Mouse (Mus musculus): Measurements from ENCODE around the gene Nanos3.

Gene Nanos3

DNA sequence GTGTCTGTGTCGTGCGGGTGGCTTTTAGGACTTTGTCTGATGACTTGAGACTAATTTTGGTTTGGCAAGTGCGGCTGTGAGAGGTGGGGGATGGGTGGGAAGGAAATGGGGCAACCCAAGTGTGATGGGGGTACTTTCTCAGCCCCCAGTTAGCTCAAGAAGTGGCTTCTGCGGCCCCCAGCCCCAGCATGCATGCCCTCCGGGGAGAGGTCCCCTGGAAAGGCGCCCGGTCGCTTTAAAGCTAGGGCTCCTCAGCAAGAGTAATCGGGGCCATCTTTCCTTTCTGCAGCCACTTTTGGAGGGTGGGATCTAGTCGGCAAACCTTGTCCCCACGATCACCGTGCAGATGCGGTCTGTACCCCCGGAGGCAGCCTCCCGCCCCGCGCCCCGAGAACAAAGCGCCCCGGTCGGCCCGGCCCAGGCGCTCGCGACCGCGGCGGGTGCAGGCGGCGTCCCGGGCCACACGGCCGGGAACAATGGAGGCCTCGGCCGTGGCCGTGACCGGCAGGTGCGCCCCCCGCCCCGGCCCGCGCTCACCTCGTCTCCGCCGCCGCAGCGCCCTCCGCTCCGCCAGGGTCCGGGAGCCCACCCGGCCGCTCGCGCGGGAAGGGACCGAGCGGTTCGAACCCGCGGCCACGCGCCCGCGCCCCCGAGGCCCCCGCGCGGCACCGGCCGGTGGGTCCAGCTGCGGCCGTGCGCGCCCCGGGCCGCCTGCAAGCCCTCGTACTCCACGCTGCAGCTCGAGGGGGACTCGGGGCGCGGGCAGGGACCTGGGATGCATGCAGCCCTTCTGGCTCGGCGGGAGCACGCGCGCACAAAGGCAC is 1.5 kb downstream of the Nanos3 start:
- peak; percentile 14 for DNase-seq (ENCODE audit: low spot score)

DNA sequence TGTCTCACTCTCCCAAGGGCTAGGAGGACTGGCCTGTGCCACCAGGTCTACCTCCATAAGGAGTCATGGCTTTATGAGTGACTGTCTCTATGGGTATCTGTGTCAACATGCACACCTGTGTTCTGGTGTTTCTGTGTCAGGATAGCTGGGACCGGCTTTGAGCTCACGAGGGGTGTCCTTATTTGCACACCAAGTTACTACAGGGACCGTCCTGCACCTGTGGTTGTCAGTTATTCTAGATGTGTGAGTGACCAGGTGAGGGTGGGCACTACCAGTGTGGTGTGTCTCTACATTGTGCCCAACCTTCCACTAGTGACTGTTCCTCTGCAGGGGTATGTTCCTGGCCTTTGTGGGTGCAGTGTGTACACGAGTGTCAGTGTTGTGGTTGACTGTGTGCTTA is 2.2 kb downstream of the Nanos3 start:
- DNase-seq (ENCODE audit: low spot score) = no peak

DNA sequence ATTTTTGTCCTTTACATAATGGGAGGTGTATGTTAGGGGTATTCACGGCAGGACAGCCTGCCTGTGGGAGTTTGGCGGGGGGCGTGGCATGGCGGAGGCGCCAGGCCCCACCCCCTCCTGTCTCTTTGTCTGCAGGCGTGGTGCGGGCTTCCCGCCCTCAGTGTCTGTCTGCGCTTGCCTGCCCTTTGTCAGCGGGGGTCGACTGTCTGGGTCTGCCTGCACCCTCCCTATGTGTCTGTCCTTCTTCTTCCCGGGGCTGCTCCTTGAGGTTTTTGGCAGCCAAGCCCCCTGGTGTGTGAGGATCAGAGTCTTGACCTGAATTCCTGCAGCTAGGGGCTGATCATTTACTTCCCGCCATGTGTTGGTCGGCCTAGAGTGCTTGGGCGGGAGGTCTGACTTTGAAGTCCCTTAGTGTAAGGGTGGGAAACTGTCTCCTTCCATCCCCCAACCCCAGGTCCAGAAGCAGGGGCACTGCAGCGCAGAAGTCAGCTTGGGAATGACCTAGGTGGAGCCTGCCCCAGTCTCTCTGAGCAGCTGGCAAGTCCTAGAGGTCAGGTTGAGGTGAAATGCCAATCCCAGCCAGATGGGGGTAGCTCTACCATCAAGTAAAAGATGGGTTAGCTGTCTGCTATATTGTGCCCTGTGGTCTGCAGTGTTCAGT is 4.4 kb downstream of the Nanos3 start:
- DNase-seq (ENCODE audit: low spot score) = peak; percentile 12

DNA sequence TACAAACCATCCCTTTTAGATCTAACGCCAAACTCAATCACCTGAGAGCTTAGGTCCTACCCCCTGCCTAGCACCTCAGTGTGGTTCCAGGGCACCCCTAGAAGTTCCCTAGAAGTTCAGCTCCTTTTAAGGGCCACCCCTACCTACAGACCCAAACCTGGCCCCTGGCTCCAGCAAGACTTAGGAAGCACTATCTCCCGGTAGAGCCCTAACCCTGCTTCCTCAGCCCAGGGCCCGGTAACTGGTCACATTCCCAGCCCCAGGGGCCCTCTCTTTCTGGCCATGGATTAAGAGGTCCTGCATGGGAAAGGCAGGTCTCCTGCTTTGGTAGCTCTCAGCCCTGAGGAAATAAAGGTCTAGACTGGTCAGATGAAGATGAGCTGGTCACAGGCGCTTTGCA is 5.1 kb downstream of the Nanos3 start:
- no peak for DNase-seq (ENCODE audit: low spot score)

DNA sequence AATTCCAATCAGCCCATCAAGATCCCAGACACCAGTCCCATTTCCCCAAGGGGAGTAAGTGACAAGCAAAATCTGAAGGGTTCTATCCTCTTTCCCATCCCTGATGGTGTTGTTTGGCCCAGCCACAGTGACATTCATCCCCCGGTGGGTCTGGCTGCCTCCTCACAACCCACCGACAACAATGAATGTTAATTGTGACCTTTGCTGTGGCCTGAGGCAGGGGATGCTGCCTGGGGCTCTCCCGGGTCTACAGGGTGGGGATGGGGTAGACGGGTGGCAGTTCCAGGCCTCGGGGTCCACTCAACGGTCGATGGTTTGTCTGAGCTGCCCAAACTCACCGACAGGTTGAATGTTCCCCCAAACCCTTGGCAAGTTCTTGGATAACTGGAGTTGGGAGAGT is 6.4 kb downstream of the Nanos3 start:
- no peak for DNase-seq (ENCODE audit: low spot score)

DNA sequence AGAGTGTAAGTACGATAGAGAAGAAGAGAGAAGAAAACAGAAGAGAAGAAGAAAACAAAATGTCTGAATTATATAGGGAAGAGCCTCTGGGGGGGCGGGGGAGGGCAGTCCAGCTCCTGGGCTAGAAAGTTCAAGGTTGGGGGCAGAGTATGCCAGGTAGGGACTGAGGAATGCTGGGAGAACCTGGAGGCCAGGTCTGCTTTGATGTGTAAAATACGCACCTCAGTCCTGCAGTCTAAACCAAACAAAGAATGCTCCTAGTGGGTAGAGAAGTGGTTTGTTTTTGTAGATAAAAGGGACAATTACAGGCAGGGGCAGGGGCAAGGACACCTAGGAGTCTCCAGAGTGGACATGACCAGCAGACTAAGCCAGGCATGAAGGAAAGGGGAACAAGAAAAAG is 7.6 kb downstream of the Nanos3 start:
- DNase-seq (ENCODE audit: low spot score) = no peak

DNA sequence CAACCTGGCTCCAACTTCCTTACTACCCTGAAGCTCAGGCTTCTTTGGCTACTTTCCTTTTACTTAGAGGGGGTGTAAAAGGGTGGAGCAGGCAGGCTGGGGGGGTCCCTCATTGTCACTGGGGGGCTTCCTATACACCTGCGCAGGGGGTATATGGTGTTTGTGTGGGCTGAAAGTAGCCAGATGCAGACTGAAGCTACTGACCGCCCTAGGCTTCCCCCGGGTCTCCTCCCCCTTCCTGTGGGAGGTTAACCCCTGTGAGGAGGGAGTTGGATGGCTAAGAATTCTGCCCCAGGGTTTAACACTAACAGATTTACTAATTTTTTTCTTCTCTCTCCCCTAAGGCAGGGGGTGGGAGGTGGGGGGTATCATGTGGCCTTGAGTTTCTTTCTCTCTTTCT is 8.5 kb downstream of the Nanos3 start:
- no peak for DNase-seq (ENCODE audit: low spot score)

DNA sequence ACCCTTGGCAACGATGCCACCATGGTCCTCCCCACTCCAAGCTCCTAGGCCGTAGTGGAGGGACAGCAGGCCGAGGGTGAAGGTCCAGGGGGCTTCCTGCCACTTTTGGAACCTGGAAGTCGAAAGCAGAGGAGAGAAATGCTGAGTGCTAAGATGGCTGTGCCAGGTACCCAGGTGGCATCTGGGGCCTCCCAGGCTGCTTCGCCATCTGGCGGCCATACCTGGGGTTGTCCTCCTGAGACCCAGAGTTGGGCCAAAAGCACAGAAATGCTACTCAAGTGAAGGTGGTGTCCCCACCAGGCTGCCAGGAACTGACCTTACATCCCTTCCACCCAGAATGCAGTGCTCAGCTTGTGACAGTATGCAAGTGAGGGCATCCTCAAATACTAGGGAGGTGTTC is 11.2 kb downstream of the Nanos3 start:
- DNase-seq (ENCODE audit: low spot score) = no peak

DNA sequence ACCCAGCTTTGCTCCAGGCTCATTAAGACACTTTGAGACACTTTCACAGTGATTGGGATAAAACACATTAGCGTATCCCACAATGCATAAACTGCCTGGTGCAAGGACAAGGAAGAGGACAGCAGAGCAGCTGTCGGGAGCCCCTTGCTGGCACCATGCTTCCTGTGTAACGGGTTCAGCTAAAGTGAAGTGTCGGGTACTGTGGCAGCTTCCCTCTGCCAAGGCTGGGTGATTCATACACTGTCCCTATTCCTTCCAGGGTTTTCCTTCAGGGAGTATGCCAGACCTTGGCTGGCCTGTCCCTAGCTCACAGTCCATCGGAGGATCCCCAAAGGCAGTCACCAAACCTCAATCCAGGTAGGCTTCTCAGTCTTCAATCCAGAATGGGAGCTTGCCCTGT is 14.9 kb downstream of the Nanos3 start:
- no peak for DNase-seq (ENCODE audit: low spot score)

DNA sequence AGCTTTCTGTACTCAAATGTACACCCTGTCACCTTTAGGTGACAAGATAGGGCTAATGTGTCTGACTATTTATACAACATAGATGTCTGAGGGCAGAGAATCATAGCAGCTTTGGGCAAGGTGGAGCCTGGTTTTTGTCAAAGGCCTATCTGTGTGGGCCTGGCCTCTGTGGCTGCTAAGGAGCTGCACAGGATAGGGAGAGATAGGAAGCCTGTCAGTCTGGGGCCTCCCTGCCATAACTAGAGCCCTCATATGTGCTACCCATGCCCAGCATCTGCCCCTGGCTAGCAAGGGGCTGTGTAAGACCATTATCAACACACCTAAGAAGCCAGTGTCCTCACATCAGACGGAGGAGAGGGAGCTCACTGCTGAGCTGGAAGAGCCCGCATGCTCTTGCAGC is 17.3 kb downstream of the Nanos3 start:
- DNase-seq (ENCODE audit: low spot score) = no peak

DNA sequence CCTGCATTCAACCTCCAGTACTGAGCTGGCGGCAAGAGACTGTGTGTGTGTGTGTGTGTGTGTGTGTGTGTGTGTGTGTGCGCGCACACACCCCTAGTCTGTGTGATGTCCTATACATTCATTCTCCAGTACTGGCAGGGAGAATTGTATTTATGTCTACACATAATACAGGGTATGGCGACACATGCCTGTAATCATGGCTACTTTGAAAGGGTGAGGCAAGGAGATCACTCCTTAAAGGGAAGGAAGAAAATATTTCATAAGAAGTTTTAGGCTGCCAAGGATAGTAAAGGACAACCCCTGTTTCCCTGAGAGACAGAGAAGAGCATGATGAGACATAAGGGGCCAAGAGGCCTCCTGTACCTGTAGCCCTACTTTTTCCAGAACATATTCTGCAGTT is 27.4 kb downstream of the Nanos3 start:
- DNase-seq (ENCODE audit: low spot score) = no peak

DNA sequence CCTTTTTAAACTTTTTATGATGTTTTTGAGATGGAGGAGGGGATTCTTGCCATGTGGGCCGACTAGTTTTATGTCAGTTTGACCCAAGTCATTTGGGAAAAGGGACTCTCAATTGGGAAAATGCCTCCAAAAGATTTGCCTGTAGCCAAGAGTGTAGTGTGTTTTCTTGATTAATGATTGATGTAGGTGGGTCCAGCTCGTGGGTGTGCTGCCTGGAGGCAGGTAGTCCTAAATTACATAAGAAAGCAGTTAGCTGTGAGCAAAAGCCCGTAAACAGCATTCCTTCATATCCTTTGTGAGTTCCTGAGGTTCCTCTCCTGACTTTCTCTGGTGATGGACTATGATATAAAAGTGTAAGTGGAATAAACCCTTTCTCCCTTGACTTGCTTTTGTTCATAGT is 35.8 kb downstream of the Nanos3 start:
- no peak for DNase-seq (ENCODE audit: low spot score)

DNA sequence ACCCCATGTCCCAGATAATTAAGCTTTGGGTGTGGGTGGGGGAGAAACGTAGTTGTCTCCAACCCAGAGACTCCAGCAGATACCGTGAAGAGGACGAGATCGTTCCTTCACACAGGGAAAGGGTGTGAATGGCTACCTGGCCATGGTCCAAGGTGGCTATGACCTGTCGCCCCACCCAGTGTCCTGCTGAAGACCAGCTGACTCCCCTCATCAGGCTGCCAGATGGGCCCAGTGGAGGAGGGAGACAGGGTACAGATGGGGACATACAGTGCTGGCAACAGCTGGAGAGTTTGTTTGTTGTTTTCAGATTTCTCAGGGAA is 36.5 kb downstream of the Nanos3 start:
- no peak for DNase-seq (ENCODE audit: low spot score)

DNA sequence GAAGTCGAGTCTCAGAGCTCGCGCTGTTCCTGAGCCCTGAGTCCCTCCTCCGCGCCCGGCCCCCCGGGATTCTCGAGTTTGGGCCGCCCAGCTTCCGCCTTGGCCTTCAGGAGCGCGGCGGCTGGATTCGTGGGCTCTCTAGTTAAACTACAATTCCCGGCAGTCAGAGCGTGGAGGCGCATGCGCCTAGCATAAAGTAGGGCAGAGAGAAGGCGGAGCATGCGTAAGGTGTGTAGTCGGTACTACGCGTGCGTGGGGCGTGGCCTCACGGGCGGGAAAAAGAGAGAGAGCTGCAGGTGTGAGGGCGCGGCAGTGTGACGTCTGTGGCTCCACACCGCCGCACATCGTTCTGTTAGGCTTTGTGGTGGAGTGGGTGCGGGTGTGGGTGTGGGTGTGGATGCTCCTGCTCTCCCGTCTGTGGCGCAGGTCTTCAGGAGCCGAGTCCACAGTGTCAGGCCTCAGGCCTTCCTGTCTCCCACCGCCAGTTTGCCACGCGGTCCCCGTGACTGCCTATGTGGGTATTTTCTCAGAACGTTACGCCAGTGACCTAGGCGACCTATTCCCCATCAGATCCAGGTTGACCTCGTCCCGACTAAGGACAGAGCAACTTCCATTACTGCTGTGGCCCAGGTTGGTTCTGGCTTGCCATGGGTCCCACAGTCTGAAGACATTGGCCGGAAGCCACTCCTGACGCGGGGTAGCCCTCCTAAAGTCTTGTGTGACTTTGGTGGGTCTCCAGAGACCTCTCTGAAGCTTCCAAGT is 37.1 kb downstream of the Nanos3 start, which contains the start of the genes Cc2d1a and 4930432K21Rik:
Cc2d1a (minus strand) TSS at position 168 of the 762 bp plus-strand sequence.
4930432K21Rik (plus strand) TSS at position 257 of the 762 bp plus-strand sequence.
- DNase-seq (ENCODE audit: low spot score) = peak; percentile 87

DNA sequence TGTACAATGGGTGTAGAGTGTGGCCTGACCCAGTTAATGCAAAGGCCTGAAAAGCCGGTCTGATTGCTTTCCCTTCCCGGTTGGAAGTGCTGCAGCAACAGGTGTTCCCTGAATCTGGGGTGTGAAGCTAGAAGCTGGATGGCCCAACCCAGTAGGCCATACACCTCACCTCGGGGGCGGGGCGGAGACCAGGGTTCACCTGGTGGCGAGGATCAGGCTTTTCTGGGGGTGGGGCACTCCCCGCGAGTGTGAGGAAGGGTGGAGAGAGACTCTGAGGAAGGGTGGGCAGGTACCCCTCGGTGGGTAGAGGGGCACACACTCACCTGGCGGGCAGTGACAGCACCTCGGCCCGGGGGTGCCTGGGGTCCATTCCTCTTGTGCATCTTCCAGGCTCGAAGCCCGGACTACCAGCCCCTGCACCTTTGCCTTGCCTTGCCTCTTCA is 37.7 kb downstream of the Nanos3 start:
- peak; percentile 40 for DNase-seq (ENCODE audit: low spot score)

DNA sequence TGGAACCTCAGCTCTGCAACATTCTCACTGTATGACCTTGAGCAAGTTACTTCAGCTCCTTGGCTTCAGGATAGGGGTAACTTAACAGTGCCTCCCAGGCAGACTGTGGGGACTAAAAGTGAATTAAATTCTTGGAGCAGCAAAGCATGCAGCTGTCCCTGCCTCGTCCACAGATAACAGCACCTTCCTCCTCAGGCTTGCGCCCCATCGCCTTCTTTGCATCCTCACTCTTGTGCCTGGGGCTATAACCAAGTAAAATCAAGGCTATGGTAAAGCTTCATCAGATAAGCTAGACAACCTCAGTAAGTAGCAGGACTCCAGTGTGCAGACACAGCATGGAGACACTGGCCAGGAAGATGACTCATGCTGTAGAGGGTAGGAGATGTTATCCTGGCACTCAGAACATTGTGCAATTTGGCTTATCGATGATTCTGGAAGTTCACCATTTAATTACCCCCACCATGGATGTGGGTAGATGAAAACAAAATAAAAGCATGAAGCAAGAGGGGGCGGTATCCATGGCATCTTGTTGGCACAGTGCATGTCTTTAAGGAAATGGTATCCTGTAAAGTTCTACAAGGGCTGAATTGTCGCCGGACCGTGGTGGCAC is 40.3 kb downstream of the Nanos3 start:
- DNase-seq (ENCODE audit: low spot score) = no peak

DNA sequence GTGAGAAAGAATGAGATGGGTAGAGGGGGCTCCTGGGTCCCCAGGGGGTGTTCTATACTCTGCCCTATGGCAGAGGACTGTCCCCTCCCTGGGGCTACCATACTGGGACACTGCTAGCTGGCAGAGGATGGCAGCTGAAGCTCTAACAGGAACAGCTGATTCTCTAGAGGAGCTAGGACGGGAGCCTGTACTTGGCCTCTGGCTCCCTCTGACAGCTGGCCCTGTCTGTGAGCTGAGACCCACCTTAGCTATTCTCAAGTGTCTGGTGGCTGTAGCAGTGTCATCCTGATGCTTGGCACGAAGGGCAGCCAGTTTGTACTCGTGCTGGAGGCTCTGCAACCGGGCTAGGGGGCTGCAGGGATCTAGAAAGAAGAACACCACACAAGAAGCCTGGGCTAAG is 44.2 kb downstream of the Nanos3 start:
- no peak for DNase-seq (ENCODE audit: low spot score)

DNA sequence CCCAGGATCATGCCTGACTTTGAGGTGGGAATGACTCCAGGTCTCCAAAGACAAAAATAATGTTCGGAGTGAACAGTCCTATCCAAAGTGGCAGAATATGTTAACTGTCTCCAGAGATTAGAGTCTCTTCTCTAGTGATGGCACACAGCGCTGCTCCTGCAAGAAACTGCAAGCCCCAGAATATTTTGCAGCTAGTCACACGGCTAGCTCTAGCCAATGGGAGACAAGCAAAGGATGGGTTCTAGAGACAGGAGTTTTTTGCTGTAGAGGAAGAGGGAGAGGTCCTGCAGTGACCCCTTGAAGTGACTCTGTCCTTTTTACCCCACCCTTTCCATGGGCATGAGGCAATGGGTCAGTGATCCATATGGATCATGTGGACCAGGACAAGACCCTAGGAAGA is 47.2 kb downstream of the Nanos3 start:
- no peak for DNase-seq (ENCODE audit: low spot score)

DNA sequence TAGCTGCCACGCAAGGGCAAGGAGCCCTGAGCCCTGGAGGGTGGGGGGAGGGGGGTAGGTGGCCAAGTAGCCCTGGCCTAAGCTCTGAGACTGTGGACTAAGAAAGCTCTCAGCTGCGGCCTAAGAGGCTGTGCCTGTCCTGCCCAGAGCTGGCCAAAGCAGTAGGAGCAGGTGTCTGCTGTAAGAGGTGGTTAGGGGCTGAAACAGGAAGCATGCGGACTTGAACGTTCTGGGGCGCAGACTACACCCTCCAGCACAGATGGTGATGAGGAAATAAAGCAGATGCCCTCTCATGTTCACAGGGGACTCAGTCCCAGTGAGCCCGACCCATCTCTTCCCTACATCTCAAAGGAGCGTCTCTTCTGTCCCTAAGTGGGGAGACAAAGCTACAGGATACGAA is 52.8 kb downstream of the Nanos3 start:
- DNase-seq (ENCODE audit: low spot score) = no peak

DNA sequence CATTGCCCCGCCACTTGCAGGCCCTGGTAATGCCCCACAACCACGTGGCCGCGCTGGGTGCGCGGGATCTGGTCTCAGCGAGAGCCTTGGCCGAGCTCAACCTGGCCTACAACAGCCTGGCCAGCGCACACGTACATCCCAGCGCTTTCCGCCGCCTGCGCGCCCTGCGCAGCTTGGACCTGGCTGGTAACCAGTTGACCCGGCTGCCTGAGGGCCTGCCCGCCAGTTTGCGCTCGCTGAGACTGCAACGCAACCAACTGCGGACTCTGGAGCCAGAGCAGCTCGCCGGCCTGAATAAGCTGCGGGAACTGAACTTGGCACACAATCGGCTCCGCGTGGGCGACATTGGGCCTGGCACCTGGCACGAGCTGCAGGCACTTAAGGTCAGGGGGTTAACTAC is 54.2 kb downstream of the Nanos3 start:
- no peak for DNase-seq (ENCODE audit: low spot score)

DNA sequence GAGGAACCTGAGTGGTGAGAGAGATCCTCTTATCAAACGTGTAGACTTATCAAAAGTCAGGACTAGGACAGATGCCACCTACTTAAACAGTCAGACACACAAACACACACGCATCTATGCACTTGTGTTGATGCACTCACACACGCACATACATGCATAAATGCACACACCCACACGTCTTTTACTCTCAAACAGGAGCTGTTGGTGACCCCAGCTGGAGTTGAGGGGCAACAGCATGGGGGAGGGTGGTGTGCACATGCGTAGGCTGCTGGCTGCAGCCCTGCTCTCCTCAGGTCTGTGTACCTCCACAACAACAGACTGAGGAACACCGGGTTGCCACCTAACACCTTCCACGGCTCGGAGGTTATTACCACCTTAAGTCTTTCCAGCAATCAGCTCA is 56.7 kb downstream of the Nanos3 start:
- DNase-seq (ENCODE audit: low spot score) = no peak

DNA sequence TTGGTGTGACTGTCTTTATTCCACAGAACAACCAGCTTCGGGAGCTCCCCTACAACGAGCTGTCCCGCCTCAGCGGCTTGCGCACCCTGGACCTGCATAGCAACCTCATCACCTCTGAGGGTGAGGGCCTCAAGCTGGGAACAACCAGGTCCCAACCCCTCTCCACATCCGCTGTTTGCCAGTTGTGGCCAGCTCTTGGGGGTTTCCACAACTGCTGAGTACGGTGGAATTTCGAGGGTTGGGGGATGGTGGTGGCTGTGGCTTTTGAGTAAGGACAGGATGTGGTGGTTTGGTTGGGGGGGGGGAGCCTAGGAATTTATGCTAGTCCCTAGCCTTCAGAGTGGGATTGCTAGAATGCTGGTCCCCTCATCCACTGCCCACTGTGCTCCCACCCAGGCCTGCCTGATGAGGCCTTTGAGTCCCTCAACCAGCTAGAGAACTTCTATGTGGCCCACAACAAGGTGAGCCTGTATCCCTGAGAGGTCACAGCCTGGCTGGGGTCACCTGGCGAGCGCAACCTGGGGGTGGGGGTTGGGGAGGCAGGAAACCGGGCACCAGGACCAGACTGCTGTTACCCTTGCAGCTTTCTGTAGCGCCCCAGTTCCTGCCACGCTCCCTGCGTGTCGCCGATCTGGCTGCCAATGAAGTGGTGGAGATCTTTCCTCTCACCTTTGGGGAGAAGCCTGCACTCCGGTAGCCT is 57.7 kb downstream of the Nanos3 start:
- no peak for DNase-seq (ENCODE audit: low spot score)

All from urinary bladder, postnatal 25 days (tissue).